In the genomic region with DNA sequence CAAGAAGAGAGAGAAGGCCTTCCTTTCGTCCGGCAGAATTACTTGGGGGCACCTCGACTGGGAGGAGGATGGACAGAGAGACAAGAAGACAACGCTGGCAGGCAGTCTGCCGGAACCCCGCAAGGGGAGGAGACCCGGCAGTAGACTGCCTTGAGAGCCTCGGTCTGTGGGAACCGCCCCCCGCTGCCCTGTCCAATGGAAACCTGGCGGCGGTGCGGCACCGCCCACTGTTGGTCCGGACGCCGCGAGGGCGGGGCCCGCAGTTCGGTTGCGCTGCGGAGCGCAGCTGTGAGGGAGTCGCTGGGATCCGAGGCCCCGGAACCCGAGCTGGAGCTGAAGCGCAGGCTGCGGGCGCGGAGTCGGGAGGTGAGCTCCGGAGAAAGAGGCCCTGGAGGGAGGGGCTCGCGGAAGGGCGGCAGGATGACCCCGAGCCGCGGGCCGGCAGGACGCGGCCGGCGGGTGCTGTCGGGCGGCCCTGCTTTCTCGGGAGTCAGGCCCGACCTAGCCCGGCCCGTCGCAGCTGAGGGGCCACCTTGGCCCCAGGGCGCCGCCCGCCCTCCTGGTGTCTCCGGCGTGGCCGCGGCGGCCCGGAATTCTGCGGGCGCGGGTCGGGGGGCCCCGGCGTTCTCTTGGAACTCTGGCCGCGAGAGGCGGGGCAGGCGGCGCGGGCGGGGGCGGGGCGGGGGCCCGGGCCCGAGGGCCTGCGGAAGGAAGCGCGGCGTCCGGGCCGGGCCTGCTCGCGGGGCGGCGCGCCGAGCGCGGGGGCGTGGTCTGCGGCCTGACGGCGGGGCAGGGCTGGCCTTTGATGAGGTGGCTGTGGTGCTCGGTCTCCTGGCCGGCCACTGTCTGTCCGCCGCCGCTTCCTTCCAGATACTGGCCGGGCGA, we compare ENCODE assay signal across 8 mouse cellular contexts. TPM values are rescaled to one million over a fixed set of nuclear protein-coding genes. Genes with fewer than 3 reads are reported as not detected.
DNase-seq lines count a peak whose midpoint lies in the region; ATAC-seq and TF ChIP-seq lines count a peak whose summit lies in the region.

Gene Nrbp1 (plus strand): TSS at position 228 of the 885 bp plus-strand sequence.
Gene Gm9970 (minus strand): TSS at position 596 of the 885 bp plus-strand sequence.

- H3K36me3 ChIP-seq in forebrain, postnatal 0 days (ENCODE audit: insufficient read depth), result peaks cover 22% of the 10 kb centered on the region
- peaks cover 23% of the 10 kb centered on the region for H3K36me3 ChIP-seq in lung, embryonic 15.5 days

- no peaks in the 10 kb centered on the region for H3K9me3 ChIP-seq in forebrain, postnatal 0 days (ENCODE audit: low read length)
- H3K9me3 ChIP-seq in lung, embryonic 15.5 days, result no peaks in the 10 kb centered on the region

- TF ChIP-seq POLR2A in cerebellum, adult 2 months (IDR thresholded peaks at IDR 0.05; ENCODE audit: borderline replicate concordance, insufficient read depth, low read length), result peak; percentile 89; the same call in 1 of the 2 replicates
- peak; percentile 95 for TF ChIP-seq POLR2A in olfactory bulb, adult 2 months (IDR thresholded peaks at IDR 0.05; ENCODE audit: insufficient read depth, low read depth, low read length)

- peak within 1 kb of the TSS; percentile 90 for H3K9ac ChIP-seq in forebrain, postnatal 0 days
- H3K9ac ChIP-seq in lung, embryonic 15.5 days, result peak within 1 kb of the TSS; percentile 98

- TF ChIP-seq CTCF in cerebellum, adult 2 months (IDR thresholded peaks at IDR 0.05; ENCODE audit: borderline replicate concordance, insufficient read depth, low read depth, low read length), result no peak
- TF ChIP-seq CTCF in forebrain, postnatal 0 days (IDR thresholded peaks at IDR 0.05; ENCODE audit: low read depth), result 0 out of 2 replicates have a peak, but pooled peaks have one; percentile 11
- no peak for TF ChIP-seq CTCF in olfactory bulb, adult 2 months (IDR thresholded peaks at IDR 0.05; ENCODE audit: insufficient read depth, low read depth, low read length)

- under 1% methylated on average over 98 of the region's 103 CpGs for WGBS in cerebellum, adult 2 months
- under 1% methylated on average over 84 of the region's 103 CpGs for WGBS in forebrain, postnatal 0 days
- WGBS in lung, embryonic 15.5 days, result under 1% methylated on average over 85 of the region's 103 CpGs
- under 1% methylated on average over 98 of the region's 103 CpGs for WGBS in olfactory bulb, adult 2 months

- DNase-seq in MEL-GATA-1-ER (ENCODE audit: extremely low read depth, low read depth), result peak; percentile 89
- peak; percentile 96 to 97 for DNase-seq in cerebellum, adult 2 months
- DNase-seq in forebrain, postnatal 0 days, result peak; percentile 96
- DNase-seq in heart, postnatal 4 days, result peak; percentile 97
- DNase-seq in layer of hippocampus, adult 9-10 months (ENCODE audit: low spot score), result peak; percentile 83
- peak; percentile 94 to 95 for DNase-seq in thymus, adult 18-20 months

- peak within 1 kb of the TSS; percentile 76 for H3K4me2 ChIP-seq in forebrain, postnatal 0 days (ENCODE audit: low read depth)
- H3K4me2 ChIP-seq in lung, embryonic 15.5 days, result peak within 1 kb of the TSS; percentile 92

- H3K27ac ChIP-seq in cerebellum, adult 2 months (ENCODE audit: insufficient read depth, low read length), result peak within 1 kb of the TSS; percentile 89
- peak within 1 kb of the TSS; percentile 93 for H3K27ac ChIP-seq in forebrain, postnatal 0 days (ENCODE audit: low read depth, low read length)
- peak within 1 kb of the TSS; percentile 99 for H3K27ac ChIP-seq in lung, embryonic 15.5 days
- peak within 1 kb of the TSS; percentile 83 for H3K27ac ChIP-seq in olfactory bulb, adult 2 months (ENCODE audit: insufficient read depth, low read depth, low read length)

- H3K4me1 ChIP-seq in cerebellum, adult 2 months (ENCODE audit: control insufficient read depth, insufficient read depth, low read length), result no peaks in the 10 kb centered on the region; the same call in 1 of the 2 replicates
- peaks cover 7% of the 10 kb centered on the region; the same call in 1 of the 2 replicates for H3K4me1 ChIP-seq in forebrain, postnatal 0 days (ENCODE audit: insufficient read depth)
- H3K4me1 ChIP-seq in lung, embryonic 15.5 days, result peaks cover 9% of the 10 kb centered on the region
- H3K4me1 ChIP-seq in olfactory bulb, adult 2 months (ENCODE audit: control insufficient read depth, insufficient read depth, low read length), result no peaks in the 10 kb centered on the region

- H3K27me3 ChIP-seq in cerebellum, adult 2 months (ENCODE audit: control insufficient read depth, insufficient read depth, low read length), result no peaks in the 10 kb centered on the region
- H3K27me3 ChIP-seq in forebrain, postnatal 0 days (ENCODE audit: insufficient read depth, low read length), result no peaks in the 10 kb centered on the region
- H3K27me3 ChIP-seq in lung, embryonic 15.5 days, result no peaks in the 10 kb centered on the region

- ATAC-seq in forebrain, postnatal 0 days, result peak; percentile 99
- ATAC-seq in lung, embryonic 15.5 days (ENCODE audit: borderline replicate concordance, extremely low read depth, low FRiP score, low TSS enrichment), result peak; percentile 99

- peak within 1 kb of the TSS; percentile 96 for H3K4me3 ChIP-seq in cerebellum, adult 2 months (replicated peaks; ENCODE audit: insufficient read depth, low read depth, low read length)
- H3K4me3 ChIP-seq in forebrain, postnatal 0 days (ENCODE audit: low read depth, low read length), result peak within 1 kb of the TSS; percentile 97
- H3K4me3 ChIP-seq in lung, embryonic 15.5 days, result peak within 1 kb of the TSS; percentile 94
- H3K4me3 ChIP-seq in olfactory bulb, adult 2 months (ENCODE audit: insufficient read depth, low read depth, low read length), result peak within 1 kb of the TSS; percentile 71

RNA-seq across cellular contexts. Expression of gene Nrbp1, which starts in this region (rescaled TPM):
- polyA plus RNA-seq in cerebellum, adult 2 months (2012; rRNA removed), result 143 and 148 TPM in 2 replicates
- 106 and 132 TPM in 2 replicates for total RNA-seq in forebrain, postnatal 0 days (2014; rRNA removed)
- 127 and 133 TPM in 2 replicates for polyA plus RNA-seq in forebrain, postnatal 0 days (2015; fragmentation: Nextera tagmentation; extraction: Ambion mirVana)
- 10 to 100 TPM; 88.1 to 90.0 TPM for total RNA-seq in heart, postnatal 4 days (2021)
- 155 and 167 TPM in 2 replicates for polyA plus RNA-seq in lung, embryonic 15.5 days (2015; fragmentation: Nextera tagmentation; extraction: Ambion mirVana)
- polyA plus RNA-seq in olfactory bulb, adult 2 months (2012; ENCODE audit: insufficient read depth, insufficient read length, low replicate concordance, missing spikeins), result 272 TPM in 1 of 2 replicates, not detected in the other

RNA-seq across cellular contexts. Expression of gene Gm9970, which starts in this region (rescaled TPM):
- polyA plus RNA-seq in cerebellum, adult 2 months (2012; rRNA removed), result 0.48 TPM in 1 of 2 replicates, not detected in the other
- total RNA-seq in forebrain, postnatal 0 days (2014; rRNA removed), result 0.62 and 0.92 TPM in 2 replicates
- 0.29 and 0.51 TPM in 2 replicates for polyA plus RNA-seq in forebrain, postnatal 0 days (2015; fragmentation: Nextera tagmentation; extraction: Ambion mirVana)
- not detected for total RNA-seq in heart, postnatal 4 days (2021)
- 0.40 and 0.64 TPM in 2 replicates for polyA plus RNA-seq in lung, embryonic 15.5 days (2015; fragmentation: Nextera tagmentation; extraction: Ambion mirVana)
- polyA plus RNA-seq in olfactory bulb, adult 2 months (2012; ENCODE audit: insufficient read depth, insufficient read length, low replicate concordance, missing spikeins), result not detected in 2 replicates

Comparison
In these comparisons a context has a peak if more than half of its experiments do, and no peak if none do; other contexts are left out.
1. Peak in every context shown above with its lines: DNase-seq, ATAC-seq, H3K4me3 ChIP-seq and H3K27ac ChIP-seq.